Mouse (Mus musculus) forebrain, embryonic 12.5 days (tissue): ENCODE measurements around the gene E2f4. TPM values are rescaled to one million over a fixed set of nuclear protein-coding genes. Genes with fewer than 3 reads are reported as not detected.

Experiments used
- ATAC-seq: fragments of 200-750 bp; cut with Nextera tagmentation; 2 replicates; pipeline ENCODE4 v1.8.0; 2017; ENCODE audit warnings: moderate TSS enrichment; ENCODE audit not compliant: low FRiP score
- H3K27ac ChIP-seq: fragments of 300-500 bp; sonication (generic); 2 replicates; pipeline ENCODE4 v1.5.1; 2016; ENCODE audit warnings: mild to moderate bottlenecking
- H3K27me3 ChIP-seq: fragments of 300-500 bp; sonication (generic); 2 replicates; pipeline ENCODE4 v1.6.1; 2016; ENCODE audit warnings: mild to moderate bottlenecking
- H3K36me3 ChIP-seq: fragments of 300-500 bp; sonication (generic); replicated peaks from 2 replicates; pipeline ENCODE4 v1.6.1; 2016; ENCODE audit warnings: mild to moderate bottlenecking
- H3K4me1 ChIP-seq: fragments of 300-500 bp; sonication (generic); 2 replicates; pipeline ENCODE4 v1.6.1; 2016
- H3K4me2 ChIP-seq: fragments of 300-500 bp; sonication (generic); 2 replicates; pipeline ENCODE4 v1.6.1; 2016; ENCODE audit warnings: mild to moderate bottlenecking, moderate library complexity
- H3K4me3 ChIP-seq: fragments of 300-500 bp; sonication (generic); replicated peaks from 2 replicates; pipeline ENCODE4 v1.5.1; 2016; ENCODE audit warnings: mild to moderate bottlenecking
- H3K9ac ChIP-seq: fragments of 300-500 bp; sonication (generic); 2 replicates; pipeline ENCODE4 v1.6.1; 2016; ENCODE audit warnings: mild to moderate bottlenecking
- H3K9me3 ChIP-seq: fragments of 300-500 bp; sonication (generic); 2 replicates; pipeline ENCODE4 v1.6.1; 2016
- WGBS: fragments of 180-500 bp; shearing (Covaris S2); methylation state at CpG from one replicate; pipeline ENCODE4 v1.1.7; 2016; 5-methylcytosine and 5-hydroxymethylcytosine counted together
- polyA plus RNA-seq: library from polyadenylated mRNA; unstranded; fragments of >200 nt; fragmentation: Nextera tagmentation; extraction: Ambion mirVana; gene quantifications from 2 replicates; pipeline ENCODE4 v1.2.1, GENCODE M21; 2016

Gene E2f4
- polyA plus RNA-seq, 1 experiment from 2014 or later, result 80.1 TPM

GRCm38 (mm10) chr8:105275387-105275786 is 22.1 kb upstream of the E2f4 start:
- no peak overlapping the region for H3K9ac ChIP-seq

GRCm38 (mm10) chr8:105275840-105276239 is 21.6 kb upstream of the E2f4 start, which contains the start of gene Nol3:
Nol3 (plus strand) TSS chr8:105276140.
- Histone ChIP-seq H3K36me3 (peaks cover 7% of the 10 kb centered on the region; the same call in 1 of the 2 replicates), H3K9ac (peak within 1 kb of the TSS; percentile 62), H3K27me3 (peaks cover 99% of the 10 kb centered on the region), H3K4me1 (peaks cover 30% of the 10 kb centered on the region), H3K9me3 (no peaks in the 10 kb centered on the region), H3K4me3 (peak within 1 kb of the TSS; percentile 42), H3K4me2 (peak within 1 kb of the TSS; percentile 68), H3K27ac (no peak within 1 kb of the TSS)
- ATAC-seq, result peak; percentile 3; the same call in 1 of the 2 replicates
- 5% methylated on average over 10 of the region's 10 CpGs for WGBS

More at GRCm38 (mm10) chr8:105275387-105275786, 22.1 kb upstream of the E2f4 start:
- Histone ChIP-seq H3K36me3 (peaks cover 4% of the 10 kb centered on the region; the same call in 1 of the 2 replicates), H3K27me3 (peaks cover 99% of the 10 kb centered on the region), H3K27ac (no peak overlapping the region), H3K4me1 (peaks cover 34% of the 10 kb centered on the region), H3K9me3 (no peaks in the 10 kb centered on the region), H3K4me3 (0 out of 2 replicates have a peak overlapping the region, but pooled peaks have one; percentile 42), H3K4me2 (peak overlapping the region; percentile 68)
- no peak; the same call in 1 of the 2 replicates for ATAC-seq
- 7% methylated on average over 11 of the region's 11 CpGs for WGBS

- Histone ChIP-seq H3K27ac (no peak overlapping the region), H3K4me2 (peak overlapping the region; percentile 68), H3K4me3 (peak overlapping the region; percentile 42), H3K9me3 (no peaks in the 10 kb centered on the region), H3K36me3 (peaks cover 10% of the 10 kb centered on the region; the same call in 1 of the 2 replicates), H3K27me3 (peaks cover 97% of the 10 kb centered on the region), H3K9ac (peak overlapping the region; percentile 62), H3K4me1 (peaks cover 29% of the 10 kb centered on the region)
- WGBS, result 2% methylated on average over 30 of the region's 30 CpGs
- ATAC-seq, result peak; percentile 71
Measured at GRCm38 (mm10) chr8:105276292-105277120, 21.0 kb upstream of the E2f4 start.

GRCm38 (mm10) chr8:105278911-105279334 is 18.5 kb upstream of the E2f4 start:
- WGBS, result 2% methylated on average over 28 of the region's 28 CpGs
- H3K9me3 ChIP-seq, result no peaks in the 10 kb centered on the region
- H3K4me3 ChIP-seq, result peak overlapping the region; percentile 24
- peaks cover 29% of the 10 kb centered on the region for H3K4me1 ChIP-seq
- H3K9ac ChIP-seq, result peak overlapping the region; percentile 34
- peak overlapping the region; percentile 50 for H3K4me2 ChIP-seq
- peaks cover 30% of the 10 kb centered on the region for H3K36me3 ChIP-seq
- peak; percentile 53 for ATAC-seq
- H3K27ac ChIP-seq, result no peak overlapping the region
- H3K27me3 ChIP-seq, result peaks cover 84% of the 10 kb centered on the region

- ATAC-seq, result no peak
- peaks cover 68% of the 10 kb centered on the region for H3K27me3 ChIP-seq
- no peaks in the 10 kb centered on the region for H3K9me3 ChIP-seq
- no peak overlapping the region for H3K4me2 ChIP-seq
- no peak overlapping the region for H3K4me3 ChIP-seq
- H3K36me3 ChIP-seq, result peaks cover 42% of the 10 kb centered on the region
- 61% methylated on average over 3 of the region's 3 CpGs for WGBS
- H3K27ac ChIP-seq, result no peak overlapping the region
- H3K4me1 ChIP-seq, result peaks cover 28% of the 10 kb centered on the region
- H3K9ac ChIP-seq, result no peak overlapping the region
Measured at GRCm38 (mm10) chr8:105280567-105280966, 16.9 kb upstream of the E2f4 start.

- Histone ChIP-seq H3K4me1 (peaks cover 27% of the 10 kb centered on the region), H3K27ac (no peak overlapping the region), H3K4me2 (no peak overlapping the region), H3K9me3 (no peaks in the 10 kb centered on the region), H3K9ac (no peak overlapping the region), H3K4me3 (no peak overlapping the region), H3K27me3 (peaks cover 55% of the 10 kb centered on the region), H3K36me3 (peaks cover 44% of the 10 kb centered on the region)
- ATAC-seq, result no peak
- 90% methylated on average over 12 of the region's 12 CpGs for WGBS
Measured at GRCm38 (mm10) chr8:105281821-105282220, 15.6 kb upstream of the E2f4 start.

- Histone ChIP-seq H3K4me1 (peaks cover 28% of the 10 kb centered on the region), H3K4me3 (no peak overlapping the region), H3K9ac (no peak overlapping the region), H3K4me2 (no peak overlapping the region), H3K9me3 (no peaks in the 10 kb centered on the region), H3K36me3 (peaks cover 44% of the 10 kb centered on the region), H3K27ac (no peak overlapping the region), H3K27me3 (peaks cover 51% of the 10 kb centered on the region)
- ATAC-seq, result no peak
- 91% methylated on average over 4 of the region's 4 CpGs for WGBS
Measured at GRCm38 (mm10) chr8:105282239-105282638, 15.2 kb upstream of the E2f4 start.

- Histone ChIP-seq H3K9me3 (no peaks in the 10 kb centered on the region), H3K27ac (no peak overlapping the region), H3K4me3 (no peak overlapping the region), H3K27me3 (peaks cover 43% of the 10 kb centered on the region), H3K4me2 (no peak overlapping the region), H3K4me1 (peaks cover 36% of the 10 kb centered on the region), H3K9ac (no peak overlapping the region), H3K36me3 (peaks cover 44% of the 10 kb centered on the region)
- peak; percentile 10; the same call in 1 of the 2 replicates for ATAC-seq
- WGBS, result 26% methylated on average over 23 of the region's 23 CpGs
Measured at GRCm38 (mm10) chr8:105283074-105283473, 14.4 kb upstream of the E2f4 start.

- H3K4me1 ChIP-seq, result peaks cover 45% of the 10 kb centered on the region
- no peaks in the 10 kb centered on the region for H3K9me3 ChIP-seq
- no peak overlapping the region for H3K4me3 ChIP-seq
- H3K4me2 ChIP-seq, result no peak overlapping the region; the same call in 1 of the 2 replicates
- H3K27ac ChIP-seq, result no peak overlapping the region
- peaks cover 39% of the 10 kb centered on the region for H3K36me3 ChIP-seq
- ATAC-seq, result no peak
- peaks cover 27% of the 10 kb centered on the region for H3K27me3 ChIP-seq
- no peak overlapping the region for H3K9ac ChIP-seq
- 50% methylated on average over 12 of the region's 12 CpGs for WGBS
Measured at GRCm38 (mm10) chr8:105285514-105285913, 11.9 kb upstream of the E2f4 start.

- H3K36me3 ChIP-seq, result peaks cover 30% of the 10 kb centered on the region
- ATAC-seq, result no peak
- H3K27me3 ChIP-seq, result peaks cover 25% of the 10 kb centered on the region
- H3K9me3 ChIP-seq, result no peaks in the 10 kb centered on the region
- WGBS, result 86% methylated on average over 4 of the region's 4 CpGs
- 0 out of 2 replicates have a peak overlapping the region, but pooled peaks have one; percentile 11 for H3K4me2 ChIP-seq
- H3K27ac ChIP-seq, result no peak overlapping the region
- H3K4me3 ChIP-seq, result no peak overlapping the region
- no peak overlapping the region for H3K9ac ChIP-seq
- H3K4me1 ChIP-seq, result peaks cover 49% of the 10 kb centered on the region
Measured at GRCm38 (mm10) chr8:105286907-105287306, 10.6 kb upstream of the E2f4 start.

- Histone ChIP-seq H3K4me1 (peaks cover 49% of the 10 kb centered on the region), H3K4me2 (peak overlapping the region; percentile 80), H3K4me3 (peak overlapping the region; percentile 54), H3K27me3 (peaks cover 30% of the 10 kb centered on the region), H3K27ac (no peak overlapping the region), H3K36me3 (peaks cover 17% of the 10 kb centered on the region), H3K9me3 (no peaks in the 10 kb centered on the region), H3K9ac (peak overlapping the region; percentile 61)
- WGBS, result 87% methylated on average over 5 of the region's 5 CpGs
- ATAC-seq, result no peak
Measured at GRCm38 (mm10) chr8:105288231-105288630, 9.2 kb upstream of the E2f4 start.

GRCm38 (mm10) chr8:105288958-105289732 is 8.3 kb upstream of the E2f4 start:
- Histone ChIP-seq H3K9ac (peak overlapping the region; percentile 61), H3K4me3 (peak overlapping the region; percentile 54), H3K9me3 (no peaks in the 10 kb centered on the region), H3K4me1 (peaks cover 49% of the 10 kb centered on the region), H3K27me3 (peaks cover 31% of the 10 kb centered on the region), H3K4me2 (peak overlapping the region; percentile 80), H3K36me3 (peaks cover 14% of the 10 kb centered on the region), H3K27ac (peak overlapping the region; percentile 90)
- ATAC-seq, result peak; percentile 95
- WGBS, result under 1% methylated on average over 53 of the region's 53 CpGs
